In the genomic region with DNA sequence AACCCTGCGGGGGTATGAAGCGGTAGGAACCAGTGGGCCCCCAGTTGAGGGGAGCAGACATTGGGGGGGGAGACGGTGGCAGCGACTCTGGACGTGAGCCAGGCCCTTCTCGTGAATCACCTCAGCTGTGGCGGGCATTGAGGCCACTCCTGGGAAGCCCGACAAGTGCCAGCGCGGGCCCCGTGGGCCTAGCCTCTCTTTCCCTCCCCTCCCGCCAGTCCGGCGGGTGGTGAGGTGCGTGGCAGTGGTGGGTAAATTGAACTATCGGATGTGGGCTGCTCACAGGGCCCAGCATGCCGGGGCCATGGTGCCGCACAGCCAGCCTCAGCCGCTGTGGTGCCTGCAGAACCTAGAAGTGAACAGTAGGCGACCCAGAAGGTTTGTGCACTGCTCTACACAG, we compare ENCODE assay signal across 23 mouse cellular contexts.
DNase-seq lines count a peak whose midpoint lies in the region; ATAC-seq lines count a peak whose summit lies in the region.
"Had no signal": no experiment of that assay in that cellular context is flagged by ENCODE, and none has a peak within 500 bp of the region (broad histone marks: within the 10 kb centered on the region; RNA-seq: fewer than 3 reads in every experiment).

No protein-coding gene starts in this region.

- H3K4me3 ChIP-seq in heart, embryonic 11.5 days (ENCODE audit: low read depth, low read length) = no peak overlapping the region
- no peak overlapping the region for H3K4me3 ChIP-seq in neural tube, embryonic 12.5 days
- H3K4me3 ChIP-seq in midbrain, embryonic 15.5 days = no peak overlapping the region
- H3K4me3 ChIP-seq in kidney, embryonic 15.5 days (replicated peaks) = no peak overlapping the region
- H3K4me3 ChIP-seq: embryonic facial prominence, embryonic 15.5 days; heart, embryonic 10.5 days; limb, embryonic 12.5 days; lung, embryonic 15.5 days had no signal

- no peak overlapping the region for H3K9ac ChIP-seq in heart, embryonic 11.5 days (ENCODE audit: low read depth, low read length)
- H3K9ac ChIP-seq in neural tube, embryonic 12.5 days = no peak overlapping the region
- no peak overlapping the region for H3K9ac ChIP-seq in midbrain, embryonic 15.5 days
- no peak overlapping the region for H3K9ac ChIP-seq in kidney, embryonic 15.5 days
- H3K9ac ChIP-seq: embryonic facial prominence, embryonic 15.5 days; limb, embryonic 12.5 days; liver, embryonic 14.5 days; lung, embryonic 15.5 days had no signal

- H3K27me3 ChIP-seq in heart, embryonic 11.5 days (ENCODE audit: control insufficient read depth, insufficient read depth, low read length) = no peaks in the 10 kb centered on the region
- no peaks in the 10 kb centered on the region for H3K27me3 ChIP-seq in neural tube, embryonic 12.5 days (replicated peaks)
- no peaks in the 10 kb centered on the region for H3K27me3 ChIP-seq in midbrain, embryonic 15.5 days (replicated peaks)
- H3K27me3 ChIP-seq in kidney, embryonic 15.5 days = no peaks in the 10 kb centered on the region
- H3K27me3 ChIP-seq: embryonic facial prominence, embryonic 15.5 days; limb, embryonic 12.5 days; lung, embryonic 15.5 days; Patski had no signal

- ATAC-seq in heart, embryonic 11.5 days (replicated peaks; ENCODE audit: insufficient number of reproducible peaks, low FRiP score, low TSS enrichment) = no peak
- ATAC-seq in neural tube, embryonic 12.5 days (ENCODE audit: low FRiP score, low read depth) = 0 out of 2 replicates have a peak, but pooled peaks have one; percentile 21
- 0 out of 2 replicates have a peak, but pooled peaks have one; percentile 17 for ATAC-seq in midbrain, embryonic 15.5 days (replicated peaks)
- no peak for ATAC-seq in kidney, embryonic 15.5 days (replicated peaks; ENCODE audit: low FRiP score)
- ATAC-seq: hindbrain, embryonic 16.5 days; intestine, postnatal 0 days; Patski had no signal

- H3K27ac ChIP-seq in heart, embryonic 11.5 days (ENCODE audit: low read depth, low read length) = no peak overlapping the region
- no peak overlapping the region for H3K27ac ChIP-seq in neural tube, embryonic 12.5 days
- no peak overlapping the region for H3K27ac ChIP-seq in midbrain, embryonic 15.5 days
- H3K27ac ChIP-seq in kidney, embryonic 15.5 days = no peak overlapping the region
- H3K27ac ChIP-seq: embryonic facial prominence, embryonic 15.5 days; heart, embryonic 10.5 days; kidney, postnatal 0 days; limb, embryonic 12.5 days; liver, embryonic 14.5 days; lung, embryonic 15.5 days had no signal

- H3K36me3 ChIP-seq in heart, embryonic 11.5 days (ENCODE audit: control insufficient read depth, insufficient read depth, low read length) = no peaks in the 10 kb centered on the region
- no peaks in the 10 kb centered on the region for H3K36me3 ChIP-seq in neural tube, embryonic 12.5 days
- no peaks in the 10 kb centered on the region for H3K36me3 ChIP-seq in midbrain, embryonic 15.5 days (replicated peaks)
- H3K36me3 ChIP-seq in kidney, embryonic 15.5 days = no peaks in the 10 kb centered on the region
- H3K36me3 ChIP-seq: embryonic facial prominence, embryonic 15.5 days; heart, embryonic 10.5 days; limb, embryonic 12.5 days; lung, embryonic 15.5 days had no signal

- peak; percentile 68 for DNase-seq in heart, adult 11 months
- DNase-seq in neural tube, embryonic 10.5 days (ENCODE audit: extremely low spot score, low spot score) = no peak
- peak; percentile 11 for DNase-seq in ES-CJ7 (ENCODE audit: low read depth, low spot score)
- no peak for DNase-seq in adrenal gland, postnatal 36 days
- DNase-seq: B cell, adult 2 months; cerebellum, postnatal 10 days; heart, postnatal 10 days; lung, postnatal 4 days; right cerebral cortex, postnatal 25 days; thymus, postnatal 14 days had no signal

- no peaks in the 10 kb centered on the region for H3K4me1 ChIP-seq in heart, embryonic 11.5 days (ENCODE audit: control insufficient read depth, insufficient read depth, low read length)
- no peaks in the 10 kb centered on the region for H3K4me1 ChIP-seq in neural tube, embryonic 12.5 days
- H3K4me1 ChIP-seq in midbrain, embryonic 15.5 days = no peaks in the 10 kb centered on the region
- no peaks in the 10 kb centered on the region for H3K4me1 ChIP-seq in kidney, embryonic 15.5 days
- H3K4me1 ChIP-seq: embryonic facial prominence, embryonic 15.5 days; heart, embryonic 10.5 days; limb, embryonic 12.5 days; lung, embryonic 15.5 days had no signal

- H3K4me2 ChIP-seq in heart, embryonic 11.5 days = no peak overlapping the region
- no peak overlapping the region for H3K4me2 ChIP-seq in neural tube, embryonic 12.5 days (replicated peaks)
- H3K4me2 ChIP-seq in midbrain, embryonic 15.5 days = no peak overlapping the region
- no peak overlapping the region for H3K4me2 ChIP-seq in kidney, embryonic 15.5 days
- H3K4me2 ChIP-seq: embryonic facial prominence, embryonic 15.5 days; limb, embryonic 12.5 days; lung, embryonic 15.5 days had no signal

- WGBS in heart, embryonic 11.5 days (ENCODE audit: insufficient replicate concordance) = 64% methylated on average over 20 of the region's 20 CpGs
- WGBS in neural tube, embryonic 12.5 days = 70% methylated on average over 20 of the region's 20 CpGs
- 71% methylated on average over 20 of the region's 20 CpGs for WGBS in midbrain, embryonic 15.5 days
- WGBS in kidney, embryonic 15.5 days = 73% methylated on average over 20 of the region's 20 CpGs

- peaks cover 15% of the 10 kb centered on the region for H3K9me3 ChIP-seq in heart, embryonic 11.5 days (replicated peaks; ENCODE audit: control insufficient read depth, low read length)
- peaks cover 18% of the 10 kb centered on the region for H3K9me3 ChIP-seq in neural tube, embryonic 12.5 days
- no peaks in the 10 kb centered on the region for H3K9me3 ChIP-seq in midbrain, embryonic 15.5 days
- H3K9me3 ChIP-seq in kidney, embryonic 15.5 days (replicated peaks) = peaks cover 14% of the 10 kb centered on the region
- H3K9me3 ChIP-seq: embryonic facial prominence, embryonic 15.5 days had no signal

Comparison
In these comparisons a context has a peak if more than half of its experiments do, and no peak if none do; other contexts are left out.
1. DNase-seq: peak in heart, adult 11 months (single experiment) and ES-CJ7 (single experiment); none in neural tube, embryonic 10.5 days (single experiment) and adrenal gland, postnatal 36 days (0 of 2).
2. ATAC-seq: peak in neural tube, embryonic 12.5 days (single experiment) and midbrain, embryonic 15.5 days (single experiment); none in heart, embryonic 11.5 days (single experiment) and kidney, embryonic 15.5 days (single experiment).